Mouse (Mus musculus) telencephalon, adult 2 months (tissue): ENCODE data around the gene Lrmda.

ENCODE experiments used
- DNase-seq: peaks from one replicate; pipeline ENCODE4 v3.0.0-alpha.2; 2011; ENCODE audit warnings: low read depth, low spot score

Gene Lrmda

GRCm38 (mm10) chr14:22649411-22649911 lies 629.9 kb downstream of the Lrmda start:
- no peak for DNase-seq

GRCm38 (mm10) chr14:22649985-22650984 lies 630.8 kb downstream of the Lrmda start:
- no peak for DNase-seq

- DNase-seq: no peak
Observed at GRCm38 (mm10) chr14:22651131-22651952, 631.8 kb downstream of the Lrmda start.

GRCm38 (mm10) chr14:22662496-22662895 lies 643.0 kb downstream of the Lrmda start:
- DNase-seq: no peak

DNA sequence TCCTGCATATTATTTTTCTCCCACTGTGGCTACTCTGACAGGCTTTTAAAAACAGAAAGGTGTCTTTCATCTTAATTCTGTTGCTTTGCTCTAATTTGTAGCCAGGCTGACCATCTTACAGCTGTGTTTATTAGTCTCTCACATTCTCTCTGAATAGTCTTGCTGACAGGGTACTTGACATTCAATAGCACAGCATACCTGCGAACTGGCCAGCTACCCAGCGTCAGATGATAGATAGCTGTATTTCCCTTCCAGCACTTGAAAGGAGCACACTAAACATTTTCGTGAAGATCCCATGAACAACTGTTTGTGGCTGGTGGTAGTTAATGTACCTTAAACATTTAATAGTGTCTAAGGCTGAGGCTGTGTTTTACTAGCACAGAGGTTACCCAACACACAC lies 646.9 kb downstream of the Lrmda start:
- DNase-seq: no peak

- DNase-seq: no peak
Observed at GRCm38 (mm10) chr14:22668302-22668701, 648.8 kb downstream of the Lrmda start.

- DNase-seq: no peak
Observed at GRCm38 (mm10) chr14:22668711-22669110, 649.2 kb downstream of the Lrmda start.

DNA sequence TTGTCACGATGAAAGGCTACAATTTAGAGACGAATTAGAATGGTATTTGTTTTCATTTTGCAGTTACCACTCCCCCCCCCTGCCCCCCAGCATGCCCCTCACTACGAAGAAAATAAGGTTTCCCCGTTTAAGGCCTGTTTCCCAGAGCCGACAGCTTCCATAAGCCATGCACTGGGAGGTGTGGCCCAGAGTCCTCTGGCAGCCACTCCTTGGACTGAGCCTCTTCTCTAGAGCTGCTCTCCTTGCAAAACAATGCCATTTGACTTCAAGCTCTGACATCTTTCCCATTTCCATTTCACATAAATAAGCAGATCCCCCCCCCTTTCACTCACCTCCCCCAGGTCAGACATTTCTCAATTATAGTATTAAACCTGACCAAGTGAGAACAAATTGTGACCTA lies 654.1 kb downstream of the Lrmda start:
- DNase-seq: no peak

GRCm38 (mm10) chr14:22679008-22679704 lies 659.6 kb downstream of the Lrmda start:
- DNase-seq: no peak

- no peak for DNase-seq
Observed at GRCm38 (mm10) chr14:22679705-22680643, 660.5 kb downstream of the Lrmda start.

DNA sequence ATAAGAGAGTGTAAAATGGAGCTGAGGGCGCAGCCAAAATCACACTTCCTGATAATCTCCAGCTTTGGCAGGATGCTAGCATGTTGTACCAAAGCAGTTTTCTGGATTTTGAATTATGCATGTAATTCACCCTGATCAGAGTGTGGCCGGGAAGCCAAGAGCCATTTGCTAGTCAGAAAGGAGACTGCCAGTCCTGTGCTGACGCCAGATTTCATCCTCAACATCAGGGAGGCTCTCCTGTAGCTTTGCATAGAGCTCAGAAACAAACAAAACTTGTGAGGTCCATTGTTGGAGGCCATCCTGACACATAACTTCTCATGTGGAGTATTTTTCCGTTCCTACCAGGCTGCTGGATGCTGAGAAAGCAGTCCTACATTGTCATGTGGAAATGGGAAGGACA lies 667.4 kb downstream of the Lrmda start:
- DNase-seq: no peak

GRCm38 (mm10) chr14:22688399-22688798 lies 668.9 kb downstream of the Lrmda start:
- DNase-seq: no peak

- DNase-seq: no peak
Observed at GRCm38 (mm10) chr14:22695448-22695847, 675.9 kb downstream of the Lrmda start.

- no peak for DNase-seq
Observed at GRCm38 (mm10) chr14:22695931-22696365, 676.4 kb downstream of the Lrmda start.

DNA sequence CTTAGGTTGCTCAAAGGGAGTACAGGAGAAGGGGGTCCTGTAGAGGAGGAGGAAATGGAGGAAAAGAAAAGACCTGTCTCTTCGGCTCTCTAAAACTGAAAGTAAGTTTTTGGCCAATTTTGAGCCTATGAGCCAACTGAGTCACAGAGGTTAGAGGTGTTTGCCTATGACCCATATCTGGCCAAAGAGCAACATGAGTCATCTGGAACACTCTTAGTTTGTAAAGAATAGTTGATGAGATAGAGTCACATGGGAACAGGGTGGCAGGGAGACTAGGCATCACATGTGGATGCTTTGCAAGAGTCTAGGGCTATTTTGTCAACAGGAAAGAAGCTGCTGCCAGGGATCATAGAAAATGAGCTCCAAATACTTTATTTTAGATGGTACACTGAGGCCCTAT lies 680.7 kb downstream of the Lrmda start:
- DNase-seq: no peak

- DNase-seq: no peak
Observed at GRCm38 (mm10) chr14:22700690-22701089, 681.2 kb downstream of the Lrmda start.

DNA sequence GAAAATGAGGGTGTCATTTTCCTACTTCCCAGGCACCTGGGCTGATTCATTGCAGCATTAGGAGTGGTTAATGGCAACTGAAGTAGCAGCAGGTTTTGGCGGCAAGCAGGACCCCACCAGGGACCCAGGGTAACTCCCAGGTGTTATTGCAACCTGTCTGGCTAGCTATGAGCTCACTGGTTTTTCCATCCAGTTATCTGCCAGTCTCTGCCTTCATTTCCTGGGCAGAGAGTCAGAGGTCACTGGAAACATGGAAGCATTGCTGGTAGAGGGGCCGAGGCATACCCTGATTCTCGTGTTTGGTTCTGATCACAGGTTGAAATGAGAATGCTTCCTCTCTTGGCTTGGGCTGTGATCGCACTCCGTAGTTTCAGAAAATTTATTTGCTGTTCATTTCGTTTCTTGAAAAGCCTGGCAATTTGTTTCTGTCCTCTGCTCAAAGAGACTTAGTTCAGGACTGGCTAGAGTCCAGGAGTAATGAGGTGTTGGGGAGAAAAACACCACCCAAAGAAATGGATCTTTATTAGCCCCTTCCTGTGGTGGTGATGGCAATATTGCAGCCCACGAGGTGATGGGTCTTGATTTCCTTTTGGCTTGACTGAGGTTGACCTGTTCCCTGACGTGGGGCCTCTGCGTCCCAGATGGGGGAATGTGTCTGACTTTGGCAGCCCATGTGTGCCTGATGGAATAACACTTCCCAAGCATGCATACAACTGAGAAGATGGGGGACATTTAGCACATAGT lies 688.6 kb downstream of the Lrmda start:
- DNase-seq: no peak

- DNase-seq: no peak
Observed at GRCm38 (mm10) chr14:22710071-22710661, 690.7 kb downstream of the Lrmda start.

DNA sequence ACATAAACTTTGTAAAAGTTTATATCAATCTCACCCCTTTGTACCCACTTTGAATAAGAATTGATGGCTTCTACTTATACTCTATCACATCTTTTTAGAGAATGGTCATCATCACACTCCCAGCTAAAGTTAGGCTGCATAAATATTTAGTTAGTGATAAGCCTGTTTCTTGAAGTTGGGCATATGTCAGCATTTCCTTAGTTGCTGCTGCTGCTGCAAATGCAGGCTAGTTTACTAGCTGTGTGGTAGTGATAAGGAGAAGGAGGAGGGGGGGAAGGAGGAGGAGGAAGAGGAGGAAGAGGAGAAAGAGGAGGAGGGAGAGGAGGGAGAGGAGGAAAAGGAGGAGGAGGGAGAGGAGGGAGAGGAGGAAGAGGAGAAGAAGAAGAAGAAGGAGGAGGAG lies 692.9 kb downstream of the Lrmda start:
- no peak for DNase-seq
